Mouse (Mus musculus): Measurements from ENCODE around the gene Prkag1.

Prkag1 gene

GRCm38 (mm10) chr15:98776280-98777004 is 54.9 kb downstream of the Prkag1 start:
- no peak for ATAC-seq (ENCODE audit: insufficient number of reproducible peaks, low FRiP score, low TSS enrichment)

- ATAC-seq (ENCODE audit: insufficient number of reproducible peaks, low FRiP score, low TSS enrichment): no peak
Measured at GRCm38 (mm10) chr15:98775533-98775932, 55.8 kb downstream of the Prkag1 start.

- no peak for ATAC-seq (ENCODE audit: insufficient number of reproducible peaks, low FRiP score, low TSS enrichment)
Measured at GRCm38 (mm10) chr15:98774096-98774495, 57.2 kb downstream of the Prkag1 start.

- ATAC-seq (ENCODE audit: insufficient number of reproducible peaks, low FRiP score, low TSS enrichment): no peak
Measured at GRCm38 (mm10) chr15:98772511-98773211, 58.7 kb downstream of the Prkag1 start.

GRCm38 (mm10) chr15:98771813-98772425 is 59.4 kb downstream of the Prkag1 start:
- ATAC-seq (ENCODE audit: insufficient number of reproducible peaks, low FRiP score, low TSS enrichment): no peak

- ATAC-seq (ENCODE audit: insufficient number of reproducible peaks, low FRiP score, low TSS enrichment): no peak
Measured at GRCm38 (mm10) chr15:98768259-98768658, 63.1 kb downstream of the Prkag1 start.

- no peak for ATAC-seq (ENCODE audit: insufficient number of reproducible peaks, low FRiP score, low TSS enrichment)
Measured at GRCm38 (mm10) chr15:98765929-98766328, 65.4 kb downstream of the Prkag1 start.

Data from cerebellum, adult (tissue).